Mouse (Mus musculus): ENCODE data around the gene Fam193a. TPM values are rescaled to one million over a fixed set of nuclear protein-coding genes. Genes with fewer than 3 reads are reported as not detected.

Fam193a gene
- polyA plus RNA-seq, 1 experiment from 2014 or later = 25.3 TPM

DNA sequence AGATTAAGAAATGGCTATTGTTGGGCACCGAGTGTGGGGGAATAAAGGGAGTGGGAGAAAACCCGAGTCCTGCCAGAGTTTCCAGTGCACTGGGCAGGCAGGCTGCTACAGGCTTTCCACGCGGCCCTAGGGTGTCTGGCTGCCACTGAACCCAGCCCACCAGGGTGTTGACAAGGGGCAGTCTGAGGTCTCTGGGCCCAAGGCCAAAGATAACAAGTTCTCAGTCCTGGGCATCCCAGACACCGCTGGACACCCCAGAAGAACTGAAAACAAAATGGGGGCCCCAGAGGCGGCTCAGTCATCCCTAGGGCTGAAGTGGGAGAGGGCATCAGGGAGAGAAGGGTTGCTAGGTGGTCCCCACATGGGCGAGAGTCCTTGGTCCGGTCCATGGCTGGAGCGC, 76.5 kb downstream of the Fam193a start:
- no peaks in the 10 kb centered on the region for H3K9me3 ChIP-seq (ENCODE audit: control insufficient read depth, low read depth, low read length)
- 86% methylated on average over 9 of the region's 9 CpGs for WGBS
- H3K4me3 ChIP-seq (ENCODE audit: low read depth, low read length) = no peak overlapping the region
- peaks cover 48% of the 10 kb centered on the region for H3K36me3 ChIP-seq (ENCODE audit: control insufficient read depth, insufficient read depth, low read length)
- no peaks in the 10 kb centered on the region for H3K4me1 ChIP-seq (ENCODE audit: control insufficient read depth, insufficient read depth, low read length)
- H3K9ac ChIP-seq (replicated peaks; ENCODE audit: low read depth, low read length) = no peak overlapping the region
- H3K27me3 ChIP-seq (ENCODE audit: control insufficient read depth, insufficient read depth, low read length) = no peaks in the 10 kb centered on the region
- no peak for ATAC-seq (ENCODE audit: insufficient number of reproducible peaks, insufficient read depth, low FRiP score, low read depth)
- H3K27ac ChIP-seq (ENCODE audit: low read length) = no peak overlapping the region
- no peak overlapping the region for H3K4me2 ChIP-seq (replicated peaks; ENCODE audit: low read depth, low read length)

DNA sequence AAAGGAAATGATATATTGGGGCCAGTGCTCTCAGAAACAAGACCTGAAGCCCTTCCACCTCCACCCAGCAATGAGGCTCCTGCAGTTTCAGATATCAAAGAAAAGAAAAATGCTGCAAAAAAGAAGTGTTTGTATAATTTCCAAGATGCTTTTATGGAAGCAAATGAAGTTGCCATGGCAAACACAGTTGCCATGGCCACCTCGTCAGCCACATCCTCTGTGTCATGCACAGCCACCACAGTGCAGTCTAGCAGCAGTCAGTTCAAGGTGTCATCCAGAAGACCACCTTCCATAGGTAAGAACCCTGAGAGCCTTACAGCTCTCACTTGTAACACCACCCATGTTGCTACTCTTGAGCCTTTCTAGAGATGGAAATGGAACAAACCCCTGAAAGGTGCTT, 89.3 kb downstream of the Fam193a start:
- no peaks in the 10 kb centered on the region for H3K9me3 ChIP-seq (ENCODE audit: control insufficient read depth, low read depth, low read length)
- H3K27ac ChIP-seq (ENCODE audit: low read length) = no peak overlapping the region
- H3K27me3 ChIP-seq (ENCODE audit: control insufficient read depth, insufficient read depth, low read length) = no peaks in the 10 kb centered on the region
- H3K9ac ChIP-seq (replicated peaks; ENCODE audit: low read depth, low read length) = no peak overlapping the region
- H3K4me3 ChIP-seq (ENCODE audit: low read depth, low read length) = no peak overlapping the region
- peaks cover 63% of the 10 kb centered on the region for H3K36me3 ChIP-seq (ENCODE audit: control insufficient read depth, insufficient read depth, low read length)
- no peak for ATAC-seq (ENCODE audit: insufficient number of reproducible peaks, insufficient read depth, low FRiP score, low read depth)
- no peak overlapping the region for H3K4me2 ChIP-seq (replicated peaks; ENCODE audit: low read depth, low read length)
- no peaks in the 10 kb centered on the region for H3K4me1 ChIP-seq (ENCODE audit: control insufficient read depth, insufficient read depth, low read length)
- 88% methylated on average over 1 of the region's 1 CpGs for WGBS

DNA sequence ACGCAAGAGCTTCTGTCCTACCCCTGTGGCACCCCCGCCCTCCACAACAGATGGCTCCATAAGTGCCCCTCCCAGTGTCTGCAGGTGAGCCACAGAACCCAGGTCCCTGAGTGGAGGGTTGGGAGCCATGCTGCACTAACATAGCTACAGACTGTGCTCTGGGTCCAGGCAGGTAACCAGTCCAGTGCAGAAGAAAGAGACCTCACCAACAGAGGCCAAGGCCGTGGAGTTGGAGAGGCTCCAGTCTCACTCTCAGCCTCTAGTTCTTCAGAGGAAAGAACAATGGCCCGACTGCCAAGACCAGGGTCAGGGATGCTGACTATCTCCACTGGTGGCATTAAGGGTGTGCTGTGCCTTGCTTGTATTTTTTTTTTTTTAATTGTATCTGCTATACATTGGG, 91.6 kb downstream of the Fam193a start:
- no peak for ATAC-seq (ENCODE audit: insufficient number of reproducible peaks, insufficient read depth, low FRiP score, low read depth)
- no peak overlapping the region for H3K9ac ChIP-seq (replicated peaks; ENCODE audit: low read depth, low read length)
- H3K4me1 ChIP-seq (ENCODE audit: control insufficient read depth, insufficient read depth, low read length) = no peaks in the 10 kb centered on the region
- no peak overlapping the region for H3K27ac ChIP-seq (ENCODE audit: low read length)
- no peaks in the 10 kb centered on the region for H3K27me3 ChIP-seq (ENCODE audit: control insufficient read depth, insufficient read depth, low read length)
- H3K36me3 ChIP-seq (ENCODE audit: control insufficient read depth, insufficient read depth, low read length) = peaks cover 76% of the 10 kb centered on the region
- H3K4me3 ChIP-seq (ENCODE audit: low read depth, low read length) = no peak overlapping the region
- H3K9me3 ChIP-seq (ENCODE audit: control insufficient read depth, low read depth, low read length) = no peaks in the 10 kb centered on the region
- H3K4me2 ChIP-seq (replicated peaks; ENCODE audit: low read depth, low read length) = no peak overlapping the region
- WGBS = 96% methylated on average over 4 of the region's 4 CpGs

DNA sequence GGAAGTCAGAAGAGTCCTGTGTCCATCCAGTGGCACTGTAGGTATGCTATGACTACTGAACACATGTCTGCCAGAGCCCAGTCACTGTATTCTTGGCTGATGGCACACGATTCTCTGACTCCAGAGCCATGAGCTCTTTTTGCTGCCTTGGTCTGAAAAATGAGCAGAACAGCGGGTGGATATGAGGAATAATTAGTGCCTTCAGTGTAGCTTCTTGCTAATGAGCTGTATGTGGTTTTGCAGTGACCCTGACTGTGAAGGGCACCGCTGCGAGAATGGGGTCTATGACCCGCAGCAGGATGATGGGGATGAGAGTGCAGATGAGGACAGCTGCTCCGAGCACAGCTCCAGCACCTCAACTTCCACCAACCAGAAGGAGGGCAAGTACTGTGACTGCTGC, 92.1 kb downstream of the Fam193a start:
- no peak overlapping the region for H3K9ac ChIP-seq (replicated peaks; ENCODE audit: low read depth, low read length)
- no peaks in the 10 kb centered on the region for H3K27me3 ChIP-seq (ENCODE audit: control insufficient read depth, insufficient read depth, low read length)
- H3K27ac ChIP-seq (ENCODE audit: low read length) = no peak overlapping the region
- H3K4me1 ChIP-seq (ENCODE audit: control insufficient read depth, insufficient read depth, low read length) = no peaks in the 10 kb centered on the region
- 94% methylated on average over 6 of the region's 6 CpGs for WGBS
- no peaks in the 10 kb centered on the region for H3K9me3 ChIP-seq (ENCODE audit: control insufficient read depth, low read depth, low read length)
- no peak for ATAC-seq (ENCODE audit: insufficient number of reproducible peaks, insufficient read depth, low FRiP score, low read depth)
- H3K36me3 ChIP-seq (ENCODE audit: control insufficient read depth, insufficient read depth, low read length) = peaks cover 82% of the 10 kb centered on the region
- no peak overlapping the region for H3K4me2 ChIP-seq (replicated peaks; ENCODE audit: low read depth, low read length)
- H3K4me3 ChIP-seq (ENCODE audit: low read depth, low read length) = no peak overlapping the region

DNA sequence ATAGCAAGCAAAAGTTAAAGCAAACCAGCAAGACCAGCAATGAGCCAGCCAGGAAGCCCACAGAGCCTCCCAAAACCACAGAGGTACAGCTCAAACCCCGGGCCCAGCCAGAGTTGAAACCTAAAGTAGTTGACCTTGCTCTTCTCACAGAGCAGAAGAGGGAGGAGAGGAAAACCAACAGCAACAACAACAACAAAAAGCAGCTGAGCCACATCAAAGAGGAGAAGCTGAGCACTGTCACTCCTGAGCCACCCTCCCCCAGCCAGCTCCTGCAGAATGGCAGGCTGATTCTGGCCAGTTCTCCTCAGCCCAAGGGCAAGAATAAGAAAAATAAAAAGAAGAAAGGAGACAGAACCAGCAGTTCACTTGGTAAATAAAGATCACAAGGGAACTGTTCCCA, 96.3 kb downstream of the Fam193a start:
- H3K9ac ChIP-seq (replicated peaks; ENCODE audit: low read depth, low read length) = no peak overlapping the region

DNA sequence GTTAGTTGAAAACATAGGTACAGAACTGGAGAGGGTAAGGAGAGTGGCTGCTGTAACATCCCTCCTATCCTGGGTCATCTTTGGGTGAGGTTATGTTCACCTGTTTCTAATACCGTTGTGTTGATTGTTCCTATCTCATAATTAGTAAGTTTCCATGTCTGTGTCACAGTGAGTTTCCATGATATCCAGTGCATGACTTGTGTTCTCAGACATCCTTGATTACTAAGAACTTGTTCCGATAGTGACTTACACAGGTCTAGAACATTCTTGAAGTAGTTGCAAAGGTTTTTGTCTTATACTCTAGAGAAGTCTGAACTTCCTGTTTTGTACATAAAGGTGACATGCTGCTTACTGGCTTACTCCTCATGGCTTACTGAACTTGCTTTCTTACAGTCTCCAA, 96.9 kb downstream of the Fam193a start:
- Histone ChIP-seq H3K4me1 (ENCODE audit: control insufficient read depth, insufficient read depth, low read length) (no peaks in the 10 kb centered on the region), H3K9ac (replicated peaks; ENCODE audit: low read depth, low read length) (no peak overlapping the region), H3K27me3 (ENCODE audit: control insufficient read depth, insufficient read depth, low read length) (no peaks in the 10 kb centered on the region), H3K9me3 (ENCODE audit: control insufficient read depth, low read depth, low read length) (no peaks in the 10 kb centered on the region), H3K4me2 (replicated peaks; ENCODE audit: low read depth, low read length) (no peak overlapping the region), H3K36me3 (ENCODE audit: control insufficient read depth, insufficient read depth, low read length) (peaks cover 47% of the 10 kb centered on the region), H3K27ac (ENCODE audit: low read length) (no peak overlapping the region), H3K4me3 (ENCODE audit: low read depth, low read length) (no peak overlapping the region)
- WGBS = 99% methylated on average over 2 of the region's 2 CpGs
- ATAC-seq (ENCODE audit: insufficient number of reproducible peaks, insufficient read depth, low FRiP score, low read depth) = no peak

More for the DNA sequence above, 96.3 kb downstream of the Fam193a start:
- Histone ChIP-seq H3K4me1 (ENCODE audit: control insufficient read depth, insufficient read depth, low read length) (no peaks in the 10 kb centered on the region), H3K36me3 (ENCODE audit: control insufficient read depth, insufficient read depth, low read length) (peaks cover 52% of the 10 kb centered on the region), H3K27ac (ENCODE audit: low read length) (no peak overlapping the region), H3K27me3 (ENCODE audit: control insufficient read depth, insufficient read depth, low read length) (no peaks in the 10 kb centered on the region), H3K4me3 (ENCODE audit: low read depth, low read length) (no peak overlapping the region), H3K4me2 (replicated peaks; ENCODE audit: low read depth, low read length) (no peak overlapping the region), H3K9me3 (ENCODE audit: control insufficient read depth, low read depth, low read length) (no peaks in the 10 kb centered on the region)
- ATAC-seq (ENCODE audit: insufficient number of reproducible peaks, insufficient read depth, low FRiP score, low read depth) = no peak
- WGBS = 92% methylated on average over 1 of the region's 1 CpGs

DNA sequence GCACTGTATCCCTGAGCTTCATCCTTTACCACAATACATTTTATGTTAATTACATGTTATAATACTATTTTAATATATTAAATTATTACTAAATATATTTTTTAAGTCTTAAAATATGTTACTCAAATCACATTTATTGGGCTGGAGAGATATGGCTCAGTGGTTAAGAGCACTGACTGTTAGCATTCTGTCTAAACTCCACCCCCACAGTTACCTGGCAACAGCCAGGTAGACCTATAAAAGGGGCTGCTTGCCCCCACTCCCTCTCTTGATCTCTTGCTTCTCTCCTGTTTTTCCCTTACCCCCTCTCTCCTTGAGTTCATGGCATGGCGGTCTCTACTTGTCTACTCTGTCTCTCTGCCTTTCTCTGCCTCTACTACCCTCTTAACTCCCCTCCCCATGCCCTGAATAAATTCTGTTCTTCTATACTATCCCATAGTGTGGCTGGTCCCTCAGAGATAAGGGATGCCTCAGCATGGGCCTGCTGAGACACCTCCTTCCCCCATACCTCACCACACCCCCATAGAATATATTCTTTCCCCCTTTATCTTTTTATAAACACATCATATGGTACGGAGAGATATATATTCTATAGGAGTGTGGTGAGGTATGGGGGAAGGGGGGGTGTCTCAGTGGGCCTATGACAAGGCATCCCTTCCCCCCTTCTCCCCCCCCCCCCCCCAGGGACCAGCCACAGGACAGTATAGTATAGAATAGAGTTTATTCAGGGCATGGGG, 98.5 kb downstream of the Fam193a start:
- H3K27me3 ChIP-seq (ENCODE audit: control insufficient read depth, insufficient read depth, low read length) = no peaks in the 10 kb centered on the region
- peaks cover 41% of the 10 kb centered on the region for H3K36me3 ChIP-seq (ENCODE audit: control insufficient read depth, insufficient read depth, low read length)
- H3K9me3 ChIP-seq (ENCODE audit: control insufficient read depth, low read depth, low read length) = no peaks in the 10 kb centered on the region
- no peak for ATAC-seq (ENCODE audit: insufficient number of reproducible peaks, insufficient read depth, low FRiP score, low read depth)
- no peak overlapping the region for H3K9ac ChIP-seq (replicated peaks; ENCODE audit: low read depth, low read length)
- H3K27ac ChIP-seq (ENCODE audit: low read length) = no peak overlapping the region
- WGBS = 94% methylated on average over 2 of the region's 2 CpGs
- no peaks in the 10 kb centered on the region for H3K4me1 ChIP-seq (ENCODE audit: control insufficient read depth, insufficient read depth, low read length)
- H3K4me2 ChIP-seq (replicated peaks; ENCODE audit: low read depth, low read length) = no peak overlapping the region
- no peak overlapping the region for H3K4me3 ChIP-seq (ENCODE audit: low read depth, low read length)

DNA sequence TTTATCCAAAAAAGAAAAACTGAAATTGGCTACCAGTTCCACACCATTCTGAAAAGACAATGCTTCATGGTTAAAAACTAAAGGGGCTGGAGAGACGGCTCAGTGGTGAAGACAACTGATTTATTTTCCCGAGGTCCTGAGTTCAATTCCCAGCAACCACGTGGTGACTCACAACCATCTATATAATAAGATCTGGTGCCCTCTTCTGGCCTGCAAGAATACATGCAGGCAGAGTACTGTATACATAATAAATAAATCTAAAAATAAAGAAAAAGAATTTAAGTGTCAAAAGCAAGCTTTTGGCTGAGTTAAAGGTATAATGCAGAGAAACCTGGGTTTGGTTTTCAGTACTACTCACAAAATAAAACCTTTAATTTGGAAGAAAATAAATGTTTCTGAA, 111.2 kb downstream of the Fam193a start:
- peaks cover 60% of the 10 kb centered on the region for H3K36me3 ChIP-seq (ENCODE audit: control insufficient read depth, insufficient read depth, low read length)
- no peak overlapping the region for H3K4me3 ChIP-seq (ENCODE audit: low read depth, low read length)
- H3K4me2 ChIP-seq (replicated peaks; ENCODE audit: low read depth, low read length) = no peak overlapping the region
- H3K27ac ChIP-seq (ENCODE audit: low read length) = no peak overlapping the region
- H3K27me3 ChIP-seq (ENCODE audit: control insufficient read depth, insufficient read depth, low read length) = no peaks in the 10 kb centered on the region
- no peaks in the 10 kb centered on the region for H3K4me1 ChIP-seq (ENCODE audit: control insufficient read depth, insufficient read depth, low read length)
- no peaks in the 10 kb centered on the region for H3K9me3 ChIP-seq (ENCODE audit: control insufficient read depth, low read depth, low read length)
- 86% methylated on average over 3 of the region's 3 CpGs for WGBS
- no peak for ATAC-seq (ENCODE audit: insufficient number of reproducible peaks, insufficient read depth, low FRiP score, low read depth)
- no peak overlapping the region for H3K9ac ChIP-seq (replicated peaks; ENCODE audit: low read depth, low read length)

DNA sequence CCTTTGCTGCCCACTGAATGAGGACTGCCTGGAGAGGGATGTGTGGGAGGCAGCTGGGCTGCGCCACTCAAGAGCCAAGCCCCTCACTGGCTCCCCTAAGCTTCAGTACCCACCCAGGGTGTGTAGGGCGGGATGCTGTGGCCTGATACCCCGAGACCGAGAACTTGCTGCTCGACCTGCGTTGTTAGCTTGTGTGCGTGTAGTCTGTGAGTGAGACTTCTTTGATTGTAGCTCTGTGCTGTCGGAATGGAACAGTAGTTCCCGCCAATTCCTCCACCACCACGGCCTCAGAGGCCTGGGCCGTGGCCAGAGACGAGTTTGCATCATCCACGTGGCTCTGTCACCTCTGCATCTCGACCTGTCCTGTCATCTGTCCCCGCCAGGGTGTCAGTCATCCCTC, 116.0 kb downstream of the Fam193a start:
- H3K27me3 ChIP-seq (ENCODE audit: control insufficient read depth, insufficient read depth, low read length) = no peaks in the 10 kb centered on the region
- H3K4me3 ChIP-seq (ENCODE audit: low read depth, low read length) = no peak overlapping the region
- no peak overlapping the region for H3K4me2 ChIP-seq (replicated peaks; ENCODE audit: low read depth, low read length)
- no peak overlapping the region for H3K27ac ChIP-seq (ENCODE audit: low read length)
- no peaks in the 10 kb centered on the region for H3K4me1 ChIP-seq (ENCODE audit: control insufficient read depth, insufficient read depth, low read length)
- ATAC-seq (ENCODE audit: insufficient number of reproducible peaks, insufficient read depth, low FRiP score, low read depth) = no peak
- H3K9ac ChIP-seq (replicated peaks; ENCODE audit: low read depth, low read length) = no peak overlapping the region
- H3K9me3 ChIP-seq (ENCODE audit: control insufficient read depth, low read depth, low read length) = no peaks in the 10 kb centered on the region
- 91% methylated on average over 15 of the region's 15 CpGs for WGBS
- H3K36me3 ChIP-seq (ENCODE audit: control insufficient read depth, insufficient read depth, low read length) = peaks cover 24% of the 10 kb centered on the region

Measured in stomach, embryonic 14.5 days (tissue).